Comparison of ENCODE assay signal across 9 mouse cellular contexts in the genomic region with DNA sequence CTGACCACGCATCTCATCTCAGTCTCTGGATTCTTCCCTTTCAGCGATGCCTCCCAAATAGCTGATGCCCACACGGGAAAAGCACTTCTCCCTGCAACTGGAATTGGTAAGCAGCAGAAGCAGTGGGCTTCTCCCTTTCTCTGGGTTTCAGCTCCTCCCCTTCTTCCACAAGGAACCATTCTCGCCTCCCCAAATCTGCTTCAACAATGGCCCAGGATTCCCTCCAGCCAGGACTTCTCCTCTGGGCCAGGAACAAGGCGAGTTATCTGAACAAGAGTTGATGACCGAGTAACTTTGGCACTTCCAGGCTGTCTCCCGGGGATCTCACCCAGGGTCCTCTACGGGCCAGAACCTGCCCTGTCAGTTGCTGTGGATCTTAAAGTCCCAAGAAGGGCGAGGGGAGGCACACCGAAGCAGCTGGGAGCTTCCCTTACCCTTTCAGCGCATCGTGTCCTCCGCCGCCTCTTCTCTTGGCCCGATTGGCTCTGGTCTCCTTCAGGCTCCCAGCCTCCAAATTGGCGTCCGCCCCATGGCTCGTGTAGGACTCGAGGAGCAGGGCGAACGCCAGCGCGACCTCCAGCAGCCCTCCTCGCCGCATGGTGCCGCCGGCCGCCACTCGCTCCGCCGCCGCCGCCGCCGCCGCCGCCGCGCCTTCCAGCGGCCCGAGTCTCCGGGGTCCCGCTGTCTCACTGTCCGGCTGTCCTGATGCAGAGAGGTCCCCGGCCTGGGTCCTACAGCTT. TPM values are rescaled to one million over a fixed set of nuclear protein-coding genes. Genes with fewer than 3 reads are reported as not detected.
DNase-seq lines count a peak whose midpoint lies in the region; ATAC-seq and TF ChIP-seq lines count a peak whose summit lies in the region.
"Had no signal": no experiment of that assay in that cellular context is flagged by ENCODE, and none has a peak within 500 bp of the region (broad histone marks: within the 10 kb centered on the region; RNA-seq: fewer than 3 reads in every experiment).

Gene Gm9913 (plus strand): TSS at position 84 of the 740 bp plus-strand sequence.

- no peak for DNase-seq in kidney, adult 11 months
- DNase-seq in gastrocnemius, postnatal 36 days = peak; percentile 62 to 69
- peak; percentile 80 for DNase-seq in intestine, embryonic 14.5 days (ENCODE audit: low spot score)
- no peak for DNase-seq in liver, postnatal 0 days
- no peak for DNase-seq in B cell, adult 2 months

- under 1% methylated on average over 40 of the region's 45 CpGs for WGBS in kidney, embryonic 14.5 days
- WGBS in intestine, embryonic 14.5 days = 1% methylated on average over 45 of the region's 45 CpGs
- 6% methylated on average over 25 of the region's 45 CpGs for WGBS in liver, postnatal 0 days (ENCODE audit: insufficient replicate concordance)
- WGBS in olfactory bulb, adult 2 months = 2% methylated on average over 45 of the region's 45 CpGs

- H3K4me2 ChIP-seq in kidney, embryonic 14.5 days (replicated peaks; ENCODE audit: low read depth, low read length) = peak within 1 kb of the TSS; percentile 94
- peak within 1 kb of the TSS; percentile 78 for H3K4me2 ChIP-seq in intestine, embryonic 14.5 days (ENCODE audit: low read length)
- peak within 1 kb of the TSS; percentile 61 for H3K4me2 ChIP-seq in liver, postnatal 0 days (ENCODE audit: low read depth, low read length)

- peak within 1 kb of the TSS; percentile 70 for H3K4me3 ChIP-seq in kidney, embryonic 14.5 days (ENCODE audit: low read length)
- peak within 1 kb of the TSS; percentile 69 for H3K4me3 ChIP-seq in intestine, embryonic 14.5 days (ENCODE audit: low read depth, low read length)
- H3K4me3 ChIP-seq in liver, postnatal 0 days (ENCODE audit: low read depth, low read length) = peak within 1 kb of the TSS; percentile 48
- peak within 1 kb of the TSS; percentile 61 for H3K4me3 ChIP-seq in olfactory bulb, adult 2 months (ENCODE audit: insufficient read depth, low read depth, low read length)

- H3K27me3 ChIP-seq in kidney, embryonic 14.5 days (ENCODE audit: control insufficient read depth, insufficient read depth, low read length) = peaks cover 4% of the 10 kb centered on the region; the same call in 1 of the 2 replicates
- peaks cover 9% of the 10 kb centered on the region; the same call in 1 of the 2 replicates for H3K27me3 ChIP-seq in intestine, embryonic 14.5 days (replicated peaks; ENCODE audit: control insufficient read depth, insufficient read depth, low read length)
- H3K27me3 ChIP-seq in liver, postnatal 0 days (ENCODE audit: insufficient read depth, low read length) = peaks cover 42% of the 10 kb centered on the region

- peak; percentile 44 for ATAC-seq in kidney, embryonic 14.5 days (ENCODE audit: low FRiP score, low TSS enrichment)
- ATAC-seq in common myeloid progenitor, adult 5-6 weeks (replicated peaks; ENCODE audit: low read depth, poor library complexity, severe bottlenecking) = peak; percentile 36
- no peak; the same call in 1 of the 2 replicates for ATAC-seq in intestine, embryonic 14.5 days (replicated peaks; ENCODE audit: low FRiP score, low TSS enrichment, low read depth)
- ATAC-seq in liver, postnatal 0 days = no peak

- H3K27ac ChIP-seq in kidney, embryonic 14.5 days (ENCODE audit: low read depth, low read length) = peak within 1 kb of the TSS; percentile 73; the same call in 1 of the 2 replicates
- H3K27ac ChIP-seq in intestine, embryonic 14.5 days (ENCODE audit: low read depth) = peak within 1 kb of the TSS; percentile 92
- peak within 1 kb of the TSS; percentile 34; the same call in 1 of the 2 replicates for H3K27ac ChIP-seq in liver, postnatal 0 days (ENCODE audit: low read depth)
- H3K27ac ChIP-seq in olfactory bulb, adult 2 months (ENCODE audit: insufficient read depth, low read depth, low read length) = no peak within 1 kb of the TSS

- H3K4me1 ChIP-seq in kidney, embryonic 14.5 days (ENCODE audit: control insufficient read depth, insufficient read depth, low read length) = no peaks in the 10 kb centered on the region
- peaks cover 6% of the 10 kb centered on the region; the same call in 1 of the 2 replicates for H3K4me1 ChIP-seq in intestine, embryonic 14.5 days (replicated peaks; ENCODE audit: control insufficient read depth, insufficient read depth, low read length)
- H3K4me1 ChIP-seq in liver, postnatal 0 days (ENCODE audit: insufficient read depth) = no peaks in the 10 kb centered on the region; the same call in 1 of the 2 replicates
- H3K4me1 ChIP-seq in olfactory bulb, adult 2 months (ENCODE audit: control insufficient read depth, insufficient read depth, low read length) = peaks cover 16% of the 10 kb centered on the region

- H3K36me3 ChIP-seq in kidney, embryonic 14.5 days (ENCODE audit: control insufficient read depth, insufficient read depth, low read length) = no peaks in the 10 kb centered on the region
- H3K36me3 ChIP-seq in intestine, embryonic 14.5 days (ENCODE audit: control insufficient read depth, insufficient read depth, low read length) = no peaks in the 10 kb centered on the region
- no peaks in the 10 kb centered on the region for H3K36me3 ChIP-seq in liver, postnatal 0 days (replicated peaks; ENCODE audit: insufficient read depth, low read length)

- peak within 1 kb of the TSS; percentile 77 for H3K9ac ChIP-seq in kidney, embryonic 14.5 days (ENCODE audit: low read depth, low read length)
- peak within 1 kb of the TSS; percentile 75 for H3K9ac ChIP-seq in intestine, embryonic 14.5 days (ENCODE audit: low read length)
- peak within 1 kb of the TSS; percentile 50 for H3K9ac ChIP-seq in liver, postnatal 0 days (replicated peaks)

- intact Hi-C loops in gastrocnemius, postnatal 36 days (cut with DNase I) = no loop called here

- H3K9me3 ChIP-seq in kidney, embryonic 14.5 days (ENCODE audit: control insufficient read depth, low read length) = no peaks in the 10 kb centered on the region
- no peaks in the 10 kb centered on the region for H3K9me3 ChIP-seq in intestine, embryonic 14.5 days (ENCODE audit: control insufficient read depth, low read length)
- H3K9me3 ChIP-seq in liver, postnatal 0 days (ENCODE audit: low read length) = no peaks in the 10 kb centered on the region

- no peak for TF ChIP-seq POLR2A in olfactory bulb, adult 2 months (IDR thresholded peaks at IDR 0.05; ENCODE audit: insufficient read depth, low read depth, low read length)

- no peak for TF ChIP-seq CTCF in liver, postnatal 0 days (IDR thresholded peaks at IDR 0.05; ENCODE audit: low read depth)
- no peak for TF ChIP-seq CTCF in olfactory bulb, adult 2 months (IDR thresholded peaks at IDR 0.05; ENCODE audit: insufficient read depth, low read depth, low read length)

- TF ChIP-seq EP300 in liver, postnatal 0 days (IDR thresholded peaks at IDR 0.05; ENCODE audit: low read depth) = no peak

RNA-seq across cellular contexts. Expression of gene Gm9913, which starts in this region (rescaled TPM):
- polyA plus RNA-seq in kidney, embryonic 14.5 days (2014; fragmentation: Nextera tagmentation; extraction: Ambion mirVana) = 0.29 and 0.57 TPM in 2 replicates
- not detected in 2 replicates for total RNA-seq in common myeloid progenitor, adult 5-6 weeks (2017)
- under 1 TPM in 1 of 2 experiments, not detected in 1; 0.10 TPM for total RNA-seq in gastrocnemius, postnatal 36 days (2021)
- 0.39 and 0.66 TPM in 2 replicates for polyA plus RNA-seq in intestine, embryonic 14.5 days (2014; fragmentation: Nextera tagmentation; extraction: Ambion mirVana)
- polyA plus RNA-seq in liver, postnatal 0 days (2015; fragmentation: Nextera tagmentation; extraction: Ambion mirVana) = 0.05 TPM in 1 of 2 replicates, not detected in the other
- not detected in 2 replicates for polyA plus RNA-seq in olfactory bulb, adult 2 months (2012; ENCODE audit: insufficient read depth, insufficient read length, low replicate concordance, missing spikeins)
- total RNA-seq: neutrophil, adult 5-6 weeks had no signal

Comparison
In these comparisons a context has a peak if more than half of its experiments do, and no peak if none do; other contexts are left out.
1. Peak in ATAC-seq, H3K4me3 ChIP-seq, H3K27ac ChIP-seq, H3K9ac ChIP-seq and H3K4me2 ChIP-seq in kidney, embryonic 14.5 days; RNA of the gene not detected or under 1 TPM.
2. Peak in ATAC-seq in common myeloid progenitor, adult 5-6 weeks; RNA of the gene not detected or under 1 TPM.
3. Peak in DNase-seq in gastrocnemius, postnatal 36 days; RNA of the gene not detected or under 1 TPM.
4. Peak in DNase-seq, H3K4me3 ChIP-seq, H3K27ac ChIP-seq, H3K9ac ChIP-seq and H3K4me2 ChIP-seq in intestine, embryonic 14.5 days; RNA of the gene not detected or under 1 TPM.